Mouse (Mus musculus) kidney, adult 9 months (tissue): Measurements from ENCODE around the gene Ccdc28b.
A peak's percentile ranks its signal among the peaks of the same experiment; 100 is the strongest.

Experiments used
- DNase-seq: peaks from one replicate; pipeline ENCODE4 v3.0.0; 2022

Ccdc28b gene

GRCm38 (mm10) chr4:129584370-129584769 is 39.4 kb downstream of the Ccdc28b start:
- no peak for DNase-seq

- no peak for DNase-seq
Observed at GRCm38 (mm10) chr4:129582251-129582650, 41.5 kb downstream of the Ccdc28b start.

- DNase-seq: no peak
Observed at GRCm38 (mm10) chr4:129580347-129580746, 43.4 kb downstream of the Ccdc28b start.

- DNase-seq: peak; percentile 75
Observed at GRCm38 (mm10) chr4:129578466-129578865, 45.3 kb downstream of the Ccdc28b start, which contains the start of gene Fam167b. TSS of gene Fam167b (minus strand) at chr4:129578549.

GRCm38 (mm10) chr4:129577688-129578087 is 46.1 kb downstream of the Ccdc28b start:
- no peak for DNase-seq

- DNase-seq: peak; percentile 79
Observed at GRCm38 (mm10) chr4:129576863-129577491, 46.8 kb downstream of the Ccdc28b start.

GRCm38 (mm10) chr4:129575171-129575844 is 48.4 kb downstream of the Ccdc28b start:
- peak; percentile 26 for DNase-seq

GRCm38 (mm10) chr4:129573430-129573829 is 50.3 kb downstream of the Ccdc28b start, which contains the start of gene Lck:
TSS of gene Lck (minus strand) at chr4:129573641.
- no peak for DNase-seq

- DNase-seq: no peak
Observed at GRCm38 (mm10) chr4:129573093-129573370, 50.7 kb downstream of the Ccdc28b start.

GRCm38 (mm10) chr4:129572236-129573092 is 51.3 kb downstream of the Ccdc28b start:
- DNase-seq: peak; percentile 48

- DNase-seq: no peak
Observed at GRCm38 (mm10) chr4:129571551-129572084, 52.1 kb downstream of the Ccdc28b start.

GRCm38 (mm10) chr4:129570028-129570427 is 53.7 kb downstream of the Ccdc28b start:
- no peak for DNase-seq
